Mouse (Mus musculus): ENCODE measurements around the gene Alkbh7.

- TF ChIP-seq CTCF (IDR thresholded peaks at IDR 0.05; ENCODE audit: low read depth, low read length) (no peak), POLR2A (IDR thresholded peaks at IDR 0.05; ENCODE audit: extremely low read depth, insufficient read depth, low read length) (no peak)
Measured at GRCm38 (mm10) chr17:56962642-56963405, 34.3 kb upstream of the Alkbh7 start.

All from liver, adult 2 months (tissue).